Mouse (Mus musculus): Measurements from ENCODE around the gene Fcgr3. TPM values are rescaled to one million over a fixed set of nuclear protein-coding genes. Genes with fewer than 3 reads are reported as not detected.
"Not testable (repeated sequence)": the region's sequence is repeated elsewhere in the genome, so short reads cannot be mapped to it uniquely, and the experiment has no call there.

Fcgr3 gene
- polyA plus RNA-seq, 1 experiment from 2014 or later: 13.9 TPM

DNA sequence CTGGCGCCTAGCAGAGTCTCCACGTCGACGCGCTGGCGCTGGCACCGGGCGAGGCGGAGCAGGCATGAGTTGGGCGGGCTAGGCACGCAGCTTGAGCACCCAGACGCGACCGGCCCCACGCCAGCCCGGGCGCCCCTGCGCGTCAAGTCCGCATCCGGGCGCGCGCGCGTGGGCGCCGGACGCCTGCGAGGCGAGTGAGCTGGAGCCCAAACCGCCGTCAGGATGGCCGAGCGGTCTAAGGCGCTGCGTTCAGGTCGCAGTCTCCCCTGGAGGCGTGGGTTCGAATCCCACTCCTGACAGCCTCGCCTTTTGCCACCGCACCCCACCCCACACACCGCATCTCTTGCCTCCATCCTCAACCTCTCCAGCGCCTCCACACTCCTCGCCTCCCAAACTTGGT, 1.0 kb upstream of the Fcgr3 start:
- H3K27me3 ChIP-seq (replicated peaks; ENCODE audit: control insufficient read depth, insufficient read depth, low read length): peaks cover 22% of the 10 kb centered on the region
- not testable (repeated sequence) for ATAC-seq

DNA sequence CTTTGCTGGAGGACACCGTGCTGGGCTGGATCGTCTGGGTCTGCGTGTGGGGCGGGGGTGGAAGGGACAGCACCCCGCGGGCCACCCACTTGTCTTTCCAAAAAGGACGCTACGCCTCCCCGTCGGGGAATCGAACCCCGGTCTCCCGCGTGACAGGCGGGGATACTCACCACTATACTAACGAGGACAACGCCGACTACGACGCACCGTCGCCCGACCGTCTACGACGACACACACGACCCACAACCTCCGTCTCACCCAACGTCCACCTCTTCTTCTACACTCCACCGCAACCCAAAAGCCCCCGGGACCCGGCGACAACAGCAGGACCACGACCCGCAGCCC, 480 bp upstream of the Fcgr3 start:
- ATAC-seq: peak; percentile 31
- H3K36me3 ChIP-seq (ENCODE audit: control insufficient read depth, insufficient read depth): not testable (repeated sequence)
- WGBS: under 1% methylated on average over 15 of the region's 35 CpGs

More for the DNA sequence above, 1.0 kb upstream of the Fcgr3 start:
- H3K9ac ChIP-seq (ENCODE audit: low read depth, low read length); H3K27ac ChIP-seq (ENCODE audit: low read depth, low read length); H3K36me3 ChIP-seq (ENCODE audit: control insufficient read depth, insufficient read depth); H3K4me1 ChIP-seq (replicated peaks; ENCODE audit: control insufficient read depth, insufficient read depth, low read length); H3K9me3 ChIP-seq (ENCODE audit: control insufficient read depth): not testable (repeated sequence)
- Histone ChIP-seq H3K4me3 (ENCODE audit: low read depth, low read length) (peak overlapping the region; percentile 22; the same call in 1 of the 2 replicates), H3K4me2 (replicated peaks; ENCODE audit: low read depth) (peak overlapping the region; percentile 47; the same call in 1 of the 2 replicates)
- WGBS: 8% methylated on average over 26 of the region's 45 CpGs

DNA sequence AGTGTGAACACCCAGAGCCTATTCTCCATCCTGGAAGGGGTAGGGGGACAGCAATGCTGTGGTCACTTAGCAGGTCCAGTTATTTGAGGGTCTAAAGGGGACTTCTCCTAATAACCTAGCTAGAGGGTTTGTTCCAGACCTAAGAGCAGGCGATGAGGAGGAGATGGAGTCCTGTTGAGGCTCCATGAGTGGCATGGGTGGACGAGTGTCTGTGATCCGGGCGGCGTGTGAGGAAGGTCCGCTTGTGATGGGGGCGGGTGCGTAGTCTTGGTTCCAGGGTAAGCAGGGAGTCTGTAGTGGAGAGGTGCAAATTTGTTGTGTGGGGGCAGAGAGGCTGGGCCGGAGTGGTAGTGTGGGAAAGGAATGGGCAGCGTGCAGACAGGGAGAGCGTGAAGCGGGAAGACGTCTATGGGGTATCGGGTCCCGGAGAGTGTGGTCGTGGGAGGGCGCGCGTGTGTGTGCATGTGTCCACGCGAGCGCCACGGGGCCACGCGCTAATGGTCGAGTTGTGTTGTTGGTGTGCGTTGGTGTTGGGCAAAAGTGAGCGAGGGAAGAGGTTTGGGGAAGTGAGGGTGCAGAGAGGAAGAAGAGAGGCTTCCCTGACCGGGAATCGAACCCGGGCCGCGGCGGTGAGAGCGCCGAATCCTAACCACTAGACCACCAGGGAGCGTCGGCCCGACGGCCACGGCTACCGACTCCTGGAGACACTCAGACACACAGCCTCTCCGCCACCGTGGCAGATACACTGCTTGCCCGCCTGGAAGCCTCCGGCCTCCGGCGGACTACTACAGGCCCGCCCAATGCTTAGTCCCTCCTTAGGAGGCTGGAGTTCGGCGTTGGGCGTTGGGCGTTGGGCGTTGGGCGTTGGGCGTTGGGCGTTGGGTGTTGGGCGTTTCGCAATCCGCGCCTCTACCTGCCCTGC, 905 bp downstream of the Fcgr3 start:
- TF ChIP-seq CTCF (IDR thresholded peaks at IDR 0.05; ENCODE audit: low read depth): 0 out of 2 replicates have a peak, but pooled peaks have one; percentile 3
- peak overlapping the region; percentile 54 for H3K4me3 ChIP-seq (ENCODE audit: low read depth, low read length)
- H3K9me3 ChIP-seq (ENCODE audit: control insufficient read depth); H3K36me3 ChIP-seq (ENCODE audit: control insufficient read depth, insufficient read depth); H3K27ac ChIP-seq (ENCODE audit: low read depth, low read length); H3K9ac ChIP-seq (ENCODE audit: low read depth, low read length); H3K4me1 ChIP-seq (replicated peaks; ENCODE audit: control insufficient read depth, insufficient read depth, low read length): not testable (repeated sequence)
- ATAC-seq: peak; percentile 79
- 10% methylated on average over 37 of the region's 61 CpGs for WGBS
- peaks cover 16% of the 10 kb centered on the region for H3K27me3 ChIP-seq (replicated peaks; ENCODE audit: control insufficient read depth, insufficient read depth, low read length)
- H3K4me2 ChIP-seq (replicated peaks; ENCODE audit: low read depth): peak overlapping the region; percentile 82

More for the DNA sequence above, 480 bp upstream of the Fcgr3 start:
- not testable (repeated sequence) for H3K9ac ChIP-seq (ENCODE audit: low read depth, low read length); H3K27ac ChIP-seq (ENCODE audit: low read depth, low read length); H3K4me1 ChIP-seq (replicated peaks; ENCODE audit: control insufficient read depth, insufficient read depth, low read length); H3K9me3 ChIP-seq (ENCODE audit: control insufficient read depth)
- Histone ChIP-seq H3K4me2 (replicated peaks; ENCODE audit: low read depth) (peak overlapping the region; percentile 82), H3K4me3 (ENCODE audit: low read depth, low read length) (peak overlapping the region; percentile 54), H3K27me3 (replicated peaks; ENCODE audit: control insufficient read depth, insufficient read depth, low read length) (peaks cover 22% of the 10 kb centered on the region)

DNA sequence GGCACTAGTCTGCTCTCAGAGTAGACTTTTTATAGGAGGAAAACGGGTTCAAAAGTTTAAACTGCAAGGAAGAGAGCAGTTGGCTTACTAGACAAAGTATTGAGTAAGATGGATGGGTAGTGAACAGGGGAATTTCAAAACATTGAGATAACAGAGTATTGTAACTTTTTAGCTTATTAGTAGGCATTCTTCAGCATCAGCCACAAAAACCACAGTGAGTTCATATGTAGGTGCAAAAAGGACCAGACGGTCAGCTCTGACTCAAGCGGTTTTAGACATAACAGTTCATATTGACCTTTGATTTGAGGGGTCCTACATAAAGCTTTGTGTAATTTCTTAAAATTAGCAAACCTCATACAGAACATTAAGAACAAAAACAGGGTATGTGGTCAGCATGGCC, 3.2 kb downstream of the Fcgr3 start:
- WGBS: 71% methylated on average over 3 of the region's 3 CpGs
- Histone ChIP-seq H3K4me2 (replicated peaks; ENCODE audit: low read depth) (no peak overlapping the region), H3K27ac (ENCODE audit: low read depth, low read length) (no peak overlapping the region), H3K4me1 (replicated peaks; ENCODE audit: control insufficient read depth, insufficient read depth, low read length) (peaks cover 2% of the 10 kb centered on the region; the same call in 1 of the 2 replicates), H3K9me3 (ENCODE audit: control insufficient read depth) (no peaks in the 10 kb centered on the region), H3K27me3 (replicated peaks; ENCODE audit: control insufficient read depth, insufficient read depth, low read length) (peaks cover 12% of the 10 kb centered on the region), H3K36me3 (ENCODE audit: control insufficient read depth, insufficient read depth) (no peaks in the 10 kb centered on the region; the same call in 1 of the 2 replicates), H3K4me3 (ENCODE audit: low read depth, low read length) (no peak overlapping the region), H3K9ac (ENCODE audit: low read depth, low read length) (no peak overlapping the region)
- no peak for ATAC-seq
- no peak for TF ChIP-seq CTCF (IDR thresholded peaks at IDR 0.05; ENCODE audit: low read depth)

DNA sequence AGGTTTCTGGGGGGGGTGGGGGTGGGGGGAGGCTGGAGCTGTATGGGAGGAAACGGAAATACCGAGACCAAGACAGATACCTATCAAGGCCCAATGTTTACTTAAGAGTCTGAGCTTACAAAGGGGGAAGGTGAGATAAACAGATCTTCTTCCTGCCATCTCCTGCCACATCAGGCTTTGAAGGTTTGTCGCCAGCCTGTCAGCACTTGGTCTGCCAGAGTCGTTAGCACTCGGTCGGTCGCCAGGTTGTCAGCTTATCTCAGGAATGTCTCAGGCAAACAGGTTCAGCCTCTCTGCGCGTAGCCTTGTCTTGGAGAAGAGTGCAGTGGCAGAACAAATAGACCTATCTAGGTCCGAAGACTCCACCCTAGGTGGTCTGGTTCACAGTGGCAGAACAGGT, 4.3 kb downstream of the Fcgr3 start:
- TF ChIP-seq CTCF (IDR thresholded peaks at IDR 0.05; ENCODE audit: low read depth): no peak
- 16% methylated on average over 10 of the region's 10 CpGs for WGBS
- no peak overlapping the region for H3K9ac ChIP-seq (ENCODE audit: low read depth, low read length)
- H3K27ac ChIP-seq (ENCODE audit: low read depth, low read length): no peak overlapping the region
- peak overlapping the region; percentile 35 for H3K4me2 ChIP-seq (replicated peaks; ENCODE audit: low read depth)
- H3K9me3 ChIP-seq (ENCODE audit: control insufficient read depth): no peaks in the 10 kb centered on the region
- peaks cover 8% of the 10 kb centered on the region for H3K27me3 ChIP-seq (replicated peaks; ENCODE audit: control insufficient read depth, insufficient read depth, low read length)
- ATAC-seq: no peak
- peaks cover 2% of the 10 kb centered on the region; the same call in 1 of the 2 replicates for H3K4me1 ChIP-seq (replicated peaks; ENCODE audit: control insufficient read depth, insufficient read depth, low read length)
- H3K36me3 ChIP-seq (ENCODE audit: control insufficient read depth, insufficient read depth): no peaks in the 10 kb centered on the region; the same call in 1 of the 2 replicates
- 0 out of 2 replicates have a peak overlapping the region, but pooled peaks have one; percentile 1 for H3K4me3 ChIP-seq (ENCODE audit: low read depth, low read length)

DNA sequence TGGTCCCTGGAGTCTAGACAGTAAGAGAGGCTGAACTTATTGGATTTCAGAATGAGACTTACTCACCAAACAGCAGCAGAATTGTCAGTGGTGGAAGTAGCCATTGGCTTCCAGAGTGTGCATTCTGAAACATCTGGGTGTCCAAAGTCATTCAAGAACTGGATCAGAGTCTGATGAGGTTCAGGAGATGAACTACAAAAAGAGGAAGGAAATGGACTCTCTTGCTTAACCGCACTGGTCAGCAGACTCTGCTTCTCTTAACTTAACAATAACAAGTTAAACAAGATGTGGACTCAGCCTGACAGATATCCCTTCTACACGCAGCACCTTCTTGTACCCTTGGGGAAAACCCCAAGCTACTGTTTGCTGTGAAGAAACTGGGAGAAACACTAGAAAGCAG, 5.5 kb downstream of the Fcgr3 start:
- peaks cover 4% of the 10 kb centered on the region for H3K27me3 ChIP-seq (replicated peaks; ENCODE audit: control insufficient read depth, insufficient read depth, low read length)
- H3K9ac ChIP-seq (ENCODE audit: low read depth, low read length): no peak overlapping the region
- WGBS: 45% methylated on average over 2 of the region's 2 CpGs
- H3K9me3 ChIP-seq (ENCODE audit: control insufficient read depth): no peaks in the 10 kb centered on the region
- no peaks in the 10 kb centered on the region; the same call in 1 of the 2 replicates for H3K4me1 ChIP-seq (replicated peaks; ENCODE audit: control insufficient read depth, insufficient read depth, low read length)
- no peak overlapping the region for H3K27ac ChIP-seq (ENCODE audit: low read depth, low read length)
- no peaks in the 10 kb centered on the region for H3K36me3 ChIP-seq (ENCODE audit: control insufficient read depth, insufficient read depth)
- no peak for ATAC-seq
- H3K4me3 ChIP-seq (ENCODE audit: low read depth, low read length): no peak overlapping the region
- no peak for TF ChIP-seq CTCF (IDR thresholded peaks at IDR 0.05; ENCODE audit: low read depth)
- no peak overlapping the region for H3K4me2 ChIP-seq (replicated peaks; ENCODE audit: low read depth)
